Mouse (Mus musculus) stomach, embryonic 14.5 days (tissue): ENCODE data around the gene Lhfpl5. TPM values are rescaled to one million over a fixed set of nuclear protein-coding genes. Genes with fewer than 3 reads are reported as not detected.
"Not testable (repeated sequence)": the region's sequence is repeated elsewhere in the genome, so short reads cannot be mapped to it uniquely, and the experiment has no call there.

Source experiments
- ATAC-seq: fragments of 200-750 bp; cut with Nextera tagmentation; 2 replicates; pipeline ENCODE4 v1.8.0; 2017; ENCODE audit warnings: low read depth, moderate TSS enrichment; ENCODE audit not compliant: insufficient number of reproducible peaks, insufficient read depth, low FRiP score
- H3K27ac ChIP-seq: fragments of 300-500 bp; sonication (generic); 2 replicates; pipeline ENCODE4 v1.5.1; 2014; ENCODE audit warnings: mild to moderate bottlenecking, low read length, moderate library complexity, mixed read lengths
- H3K27me3 ChIP-seq: fragments of 300-500 bp; sonication (generic); 2 replicates; pipeline ENCODE4 v1.6.1; 2014; ENCODE audit warnings: low read length, control low read depth, mixed read lengths; ENCODE audit not compliant: control insufficient read depth, insufficient read depth
- H3K36me3 ChIP-seq: fragments of 300-500 bp; sonication (generic); 2 replicates; pipeline ENCODE4 v1.6.1; 2014; ENCODE audit warnings: mild to moderate bottlenecking, control low read depth, low read length, moderate library complexity, mixed read lengths; ENCODE audit not compliant: control insufficient read depth, insufficient read depth
- H3K4me1 ChIP-seq: fragments of 300-500 bp; sonication (generic); 2 replicates; pipeline ENCODE4 v1.6.1; 2014; ENCODE audit warnings: low read length, control low read depth, mixed read lengths; ENCODE audit not compliant: control insufficient read depth, insufficient read depth
- H3K4me2 ChIP-seq: fragments of 300-500 bp; sonication (generic); replicated peaks from 2 replicates; pipeline ENCODE4 v1.6.1; 2014; ENCODE audit warnings: low read depth, low read length, control low read depth
- H3K4me3 ChIP-seq: fragments of 300-500 bp; sonication (generic); 2 replicates; pipeline ENCODE4 v1.5.1; 2014; ENCODE audit warnings: low read depth, low read length, control low read depth
- H3K9ac ChIP-seq: fragments of 300-500 bp; sonication (generic); replicated peaks from 2 replicates; pipeline ENCODE4 v1.6.1; 2014; ENCODE audit warnings: low read depth, mild to moderate bottlenecking, control low read depth, low read length, moderate library complexity, mixed read lengths
- H3K9me3 ChIP-seq: fragments of 300-500 bp; sonication (generic); 2 replicates; pipeline ENCODE4 v1.6.1; 2016; ENCODE audit warnings: low read depth, low read length, control low read depth; ENCODE audit not compliant: control insufficient read depth
- WGBS: fragments of 180-500 bp; shearing (Covaris S2); extraction: QIAGEN DNeasy Blood & Tissue Kit; methylation state at CpG from one replicate; pipeline ENCODE4 v1.1.7; 2014; 5-methylcytosine and 5-hydroxymethylcytosine counted together
- polyA plus RNA-seq: library from polyadenylated mRNA; unstranded; fragments of >200 nt; fragmentation: Nextera tagmentation; extraction: Ambion mirVana; gene quantifications from 2 replicates; pipeline ENCODE4 v1.2.1, GENCODE M21; 2014

Gene Lhfpl5
- polyA plus RNA-seq, 1 experiment from 2014 or later, result 1.5 TPM

DNA sequence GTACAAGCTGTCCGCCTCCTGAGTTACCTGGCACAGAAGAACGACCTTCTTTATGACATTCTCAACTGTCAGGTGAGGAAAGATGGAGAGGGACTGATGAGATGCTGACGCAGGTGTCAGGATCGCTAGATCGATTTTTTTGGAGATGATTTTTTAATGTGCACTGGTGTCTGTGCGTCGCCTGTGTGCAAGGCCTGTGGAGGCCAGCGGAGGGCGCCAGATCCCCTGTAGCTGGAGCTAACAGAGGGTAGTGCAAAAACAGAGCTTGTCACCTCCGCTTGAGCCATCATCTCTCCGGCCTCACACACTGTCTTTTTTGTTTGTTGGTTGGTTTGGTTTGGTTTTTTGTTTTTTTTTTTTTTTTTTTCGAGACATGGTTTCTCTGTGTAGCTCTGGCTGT lies 37.6 kb upstream of the Lhfpl5 start:
- Histone ChIP-seq H3K27me3 (no peaks in the 10 kb centered on the region), H3K4me1 (no peaks in the 10 kb centered on the region), H3K9me3 (peaks cover 4% of the 10 kb centered on the region; the same call in 1 of the 2 replicates), H3K27ac (no peak overlapping the region), H3K9ac (no peak overlapping the region), H3K4me2 (no peak overlapping the region), H3K36me3 (no peaks in the 10 kb centered on the region), H3K4me3 (no peak overlapping the region)
- no peak for ATAC-seq
- 51% methylated on average over 12 of the region's 12 CpGs for WGBS

DNA sequence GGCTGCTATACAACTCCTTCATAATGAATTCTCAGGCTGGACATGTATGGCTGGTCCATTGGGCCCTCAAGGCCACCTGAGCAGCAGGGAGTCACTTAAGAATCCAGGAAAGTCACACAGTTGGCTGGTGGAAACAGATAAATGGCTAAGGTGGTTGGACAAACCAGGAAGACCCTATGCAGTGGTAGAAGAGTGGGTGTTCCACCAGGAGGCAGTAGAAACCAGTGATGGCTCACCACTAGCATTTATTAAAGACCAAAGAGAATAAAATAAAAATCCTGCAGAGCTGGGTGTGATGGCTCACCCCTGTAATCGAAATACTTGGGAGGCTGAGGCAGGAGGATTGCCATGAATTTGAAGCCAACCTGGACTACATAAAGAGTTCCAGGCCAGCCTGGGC lies 28.5 kb upstream of the Lhfpl5 start:
- H3K9ac ChIP-seq, result no peak overlapping the region
- H3K9me3 ChIP-seq, result no peaks in the 10 kb centered on the region
- no peak overlapping the region for H3K4me2 ChIP-seq
- no peaks in the 10 kb centered on the region for H3K4me1 ChIP-seq
- no peak overlapping the region for H3K4me3 ChIP-seq
- no peaks in the 10 kb centered on the region for H3K27me3 ChIP-seq
- no peak overlapping the region for H3K27ac ChIP-seq
- H3K36me3 ChIP-seq, result no peaks in the 10 kb centered on the region
- 100% methylated on average over 1 of the region's 1 CpGs for WGBS
- ATAC-seq, result no peak

DNA sequence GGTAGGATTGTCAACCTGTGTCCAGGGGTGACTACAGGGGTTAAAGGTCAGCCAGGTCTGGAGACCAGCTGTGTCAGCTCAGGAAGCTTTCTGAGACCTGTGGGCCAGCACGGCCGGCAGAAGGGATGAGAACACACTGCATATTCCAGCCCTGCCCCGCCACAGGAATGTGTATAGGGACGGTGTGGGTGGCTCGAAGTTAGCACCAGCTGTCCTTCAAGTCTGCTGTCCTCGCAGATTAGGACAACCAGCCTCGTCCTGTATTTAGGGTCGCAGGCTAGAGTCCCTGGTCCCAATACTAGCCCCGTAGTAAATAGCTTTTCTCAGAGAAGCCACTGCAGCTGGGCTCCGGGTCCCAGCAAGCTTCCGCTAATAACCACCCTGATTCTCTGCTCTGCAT lies 26.9 kb upstream of the Lhfpl5 start:
- Histone ChIP-seq H3K9ac (0 out of 2 replicates have a peak overlapping the region, but pooled peaks have one; percentile 3), H3K4me2 (no peak overlapping the region)
- 64% methylated on average over 11 of the region's 11 CpGs for WGBS

DNA sequence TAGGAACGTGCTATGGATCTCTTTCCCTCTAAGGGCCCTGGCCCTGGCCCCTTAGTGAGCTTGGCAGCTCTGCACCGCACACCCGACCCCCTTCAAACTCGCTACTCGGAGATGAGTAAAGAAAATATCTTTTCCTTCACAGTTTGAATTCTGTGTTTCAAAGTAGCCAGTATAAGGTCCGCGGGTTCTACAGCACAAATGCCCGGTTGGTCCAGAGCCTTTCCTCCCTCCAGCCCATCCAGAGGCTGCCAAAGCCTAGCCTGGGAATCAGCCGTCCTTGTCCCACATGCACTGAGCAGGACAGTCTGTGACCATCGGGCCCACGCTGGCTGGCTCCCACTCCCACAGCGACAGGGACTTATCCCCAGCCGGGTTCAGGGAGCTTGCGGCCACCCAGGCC lies 26.3 kb upstream of the Lhfpl5 start, which contains the start of gene Clpsl2:
TSS of gene Clpsl2 (plus strand) at position 301 of the 400 bp plus-strand sequence.
- no peaks in the 10 kb centered on the region for H3K36me3 ChIP-seq
- H3K27me3 ChIP-seq, result no peaks in the 10 kb centered on the region
- no peak within 1 kb of the TSS for H3K27ac ChIP-seq
- no peaks in the 10 kb centered on the region for H3K4me1 ChIP-seq
- H3K9me3 ChIP-seq, result no peaks in the 10 kb centered on the region
- WGBS, result 79% methylated on average over 14 of the region's 14 CpGs
- no peak for ATAC-seq
- no peak within 1 kb of the TSS for H3K4me3 ChIP-seq
- H3K4me2 ChIP-seq, result no peak within 1 kb of the TSS
- H3K9ac ChIP-seq, result 0 out of 2 replicates have a peak within 1 kb of the TSS, but pooled peaks have one; percentile 3

More for the DNA sequence above, 26.9 kb upstream of the Lhfpl5 start:
- H3K4me3 ChIP-seq, result no peak overlapping the region
- H3K9me3 ChIP-seq, result no peaks in the 10 kb centered on the region
- no peaks in the 10 kb centered on the region for H3K36me3 ChIP-seq
- no peak for ATAC-seq
- H3K27ac ChIP-seq, result no peak overlapping the region
- H3K4me1 ChIP-seq, result no peaks in the 10 kb centered on the region
- H3K27me3 ChIP-seq, result no peaks in the 10 kb centered on the region

DNA sequence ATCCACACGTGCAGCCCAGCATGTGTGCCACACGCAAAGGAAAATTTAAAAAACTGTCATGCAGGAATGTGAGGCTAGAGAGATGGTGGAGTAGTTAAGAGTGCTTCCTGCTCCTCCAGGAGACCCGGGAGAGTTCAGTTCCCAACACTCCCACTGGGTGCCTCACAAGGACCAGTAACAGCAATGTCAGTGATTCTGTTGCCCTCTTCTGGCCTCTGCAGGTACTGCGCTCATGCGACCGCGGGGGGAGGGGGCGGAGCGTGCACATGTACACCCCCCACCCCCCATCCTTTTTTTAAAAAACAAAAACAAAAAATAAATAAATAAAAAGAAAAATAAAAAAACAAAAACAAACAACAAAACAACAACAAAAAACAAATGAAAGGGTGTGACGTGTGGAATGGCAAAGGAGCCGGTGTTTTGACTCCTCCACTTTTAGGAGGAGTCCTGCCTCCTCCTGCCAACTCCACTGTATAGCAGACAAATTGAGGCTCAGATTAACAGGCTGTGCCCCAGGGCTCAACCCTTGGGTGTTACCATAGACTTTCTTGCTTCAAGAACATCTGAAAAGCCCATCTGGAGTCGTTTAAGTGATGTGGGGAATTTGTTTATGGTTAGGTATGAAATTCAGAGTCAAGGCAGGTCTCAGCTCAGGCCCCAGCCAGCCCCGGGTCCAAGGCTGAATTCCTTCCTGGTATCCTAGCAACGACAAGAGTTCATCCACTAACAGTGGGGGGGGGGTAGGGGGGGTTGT lies 22.2 kb upstream of the Lhfpl5 start:
- no peak overlapping the region for H3K4me2 ChIP-seq
- no peaks in the 10 kb centered on the region for H3K27me3 ChIP-seq
- no peaks in the 10 kb centered on the region for H3K36me3 ChIP-seq
- no peak overlapping the region for H3K27ac ChIP-seq
- no peaks in the 10 kb centered on the region for H3K9me3 ChIP-seq
- no peak overlapping the region for H3K4me3 ChIP-seq
- 6% methylated on average over 14 of the region's 14 CpGs for WGBS
- no peak overlapping the region for H3K9ac ChIP-seq
- ATAC-seq, result no peak
- peaks cover 6% of the 10 kb centered on the region; the same call in 1 of the 2 replicates for H3K4me1 ChIP-seq

DNA sequence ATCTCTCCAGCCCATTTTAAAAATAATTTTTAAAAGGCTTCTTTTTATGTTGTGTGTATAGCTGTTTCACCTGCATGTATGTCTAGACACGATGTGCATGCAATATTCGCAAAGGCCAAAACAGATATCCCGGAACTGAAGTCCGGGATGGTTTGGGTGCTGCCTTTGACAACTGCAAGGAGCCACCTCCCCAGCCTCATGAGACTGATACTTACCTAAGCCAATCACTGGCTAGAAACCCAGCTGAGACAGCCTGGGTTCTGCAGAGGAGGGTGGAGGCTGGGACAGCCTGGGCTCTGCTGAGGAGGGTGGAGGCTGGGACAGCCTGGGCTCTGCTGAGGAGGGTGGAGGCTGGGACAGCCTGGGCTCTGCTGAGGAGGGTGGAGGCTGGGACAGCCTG lies 21.4 kb upstream of the Lhfpl5 start:
- 93% methylated on average over 4 of the region's 4 CpGs for WGBS
- H3K4me1 ChIP-seq, H3K27ac ChIP-seq, ATAC-seq, H3K9me3 ChIP-seq, H3K4me2 ChIP-seq, H3K9ac ChIP-seq, H3K36me3 ChIP-seq, H3K4me3 ChIP-seq, H3K27me3 ChIP-seq: not testable (repeated sequence)

DNA sequence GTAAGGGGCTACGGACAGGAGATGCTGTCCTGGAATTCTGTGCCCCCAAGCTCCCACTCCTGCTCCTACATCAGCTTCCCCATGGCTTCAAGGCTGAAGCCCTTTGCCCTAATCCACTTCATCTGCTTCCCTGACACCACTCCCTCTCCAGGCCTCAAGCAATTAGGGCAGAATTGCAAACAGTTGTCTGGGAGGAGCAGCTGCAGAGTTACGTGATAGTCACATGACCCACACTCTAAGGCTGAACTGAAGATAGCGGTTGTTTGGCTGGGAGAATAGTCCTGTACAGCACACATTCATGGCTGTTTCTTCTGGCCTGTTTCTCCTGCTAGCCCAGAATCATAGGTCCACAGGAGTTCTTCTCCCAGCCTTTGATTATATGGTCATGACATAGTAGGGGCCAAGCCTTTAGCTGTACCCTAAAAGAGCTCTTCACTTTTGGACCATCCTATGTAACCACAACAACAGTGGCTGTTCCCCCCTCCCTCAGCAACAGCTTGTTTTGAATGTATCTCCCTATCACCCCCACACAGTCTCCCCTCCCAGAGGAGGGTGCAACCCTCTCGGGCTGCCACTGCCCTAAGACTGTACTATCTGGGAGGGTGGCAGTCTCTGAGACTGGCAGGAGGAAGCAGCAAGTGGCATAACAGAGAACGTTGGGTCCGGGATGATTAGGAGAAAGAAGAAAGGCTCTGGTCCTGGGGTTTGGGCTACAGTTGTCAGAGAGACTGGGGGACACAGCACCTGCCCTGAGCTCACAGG lies 18.6 kb upstream of the Lhfpl5 start:
- Histone ChIP-seq H3K4me1 (peaks cover 6% of the 10 kb centered on the region; the same call in 1 of the 2 replicates), H3K9me3 (no peaks in the 10 kb centered on the region), H3K36me3 (no peaks in the 10 kb centered on the region), H3K27me3 (no peaks in the 10 kb centered on the region), H3K9ac (no peak overlapping the region), H3K4me2 (no peak overlapping the region), H3K4me3 (no peak overlapping the region), H3K27ac (0 out of 2 replicates have a peak overlapping the region, but pooled peaks have one; percentile 10)
- 46% methylated on average over 6 of the region's 6 CpGs for WGBS
- peak; percentile 68 for ATAC-seq

DNA sequence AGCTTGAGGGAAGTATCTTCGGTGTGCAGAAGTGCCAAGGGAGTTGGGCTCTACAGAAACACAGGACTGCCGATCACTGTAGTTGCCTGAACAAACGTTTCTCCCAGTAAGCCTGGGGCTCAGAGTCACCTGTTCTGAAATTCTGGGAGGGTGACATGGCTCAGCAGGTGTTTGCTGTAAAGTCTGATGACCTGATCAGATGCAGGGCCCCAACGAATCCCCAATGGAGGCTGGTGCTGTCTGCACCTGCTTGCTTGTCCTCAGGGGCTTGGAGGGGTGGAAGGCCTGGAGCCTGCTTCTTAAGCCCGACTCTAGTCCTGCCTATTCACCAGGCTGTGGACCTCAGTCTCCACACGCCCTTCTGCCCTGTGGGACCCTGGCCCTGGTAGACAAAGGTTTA lies 17.7 kb upstream of the Lhfpl5 start:
- no peak overlapping the region for H3K4me2 ChIP-seq
- peaks cover 6% of the 10 kb centered on the region; the same call in 1 of the 2 replicates for H3K4me1 ChIP-seq
- H3K9ac ChIP-seq, result no peak overlapping the region
- H3K9me3 ChIP-seq, result no peaks in the 10 kb centered on the region
- 70% methylated on average over 6 of the region's 6 CpGs for WGBS
- no peaks in the 10 kb centered on the region for H3K27me3 ChIP-seq
- H3K36me3 ChIP-seq, result no peaks in the 10 kb centered on the region
- H3K4me3 ChIP-seq, result no peak overlapping the region
- no peak for ATAC-seq
- no peak overlapping the region for H3K27ac ChIP-seq
